Mouse (Mus musculus) intestine, postnatal 0 days (tissue): ENCODE data around the gene Mgat4e. TPM values are rescaled to one million over a fixed set of nuclear protein-coding genes. Genes with fewer than 3 reads are reported as not detected.
"Not testable (repeated sequence)": the region's sequence is repeated elsewhere in the genome, so short reads cannot be mapped to it uniquely, and the experiment has no call there.

Experiments used
- ATAC-seq: fragments of 200-750 bp; cut with Nextera tagmentation; 2 replicates; pipeline ENCODE4 v1.8.0; 2017; ENCODE audit warnings: mild to moderate bottlenecking, moderate TSS enrichment, moderate library complexity
- H3K27ac ChIP-seq: fragments of 300-500 bp; sonication (generic); 2 replicates; pipeline ENCODE4 v1.5.1; 2014; ENCODE audit warnings: mild to moderate bottlenecking, low read depth, low read length, moderate library complexity
- H3K27me3 ChIP-seq: fragments of 300-500 bp; sonication (generic); replicated peaks from 2 replicates; pipeline ENCODE4 v1.6.1; 2014; ENCODE audit warnings: low read length, mixed read lengths; ENCODE audit not compliant: control insufficient read depth, insufficient read depth
- H3K36me3 ChIP-seq: fragments of 300-500 bp; sonication (generic); 2 replicates; pipeline ENCODE4 v1.6.1; 2014; ENCODE audit warnings: mild to moderate bottlenecking, moderate library complexity; ENCODE audit not compliant: control insufficient read depth, insufficient read depth
- H3K4me1 ChIP-seq: fragments of 300-500 bp; sonication (generic); replicated peaks from 2 replicates; pipeline ENCODE4 v1.6.1; 2014; ENCODE audit warnings: antibody characterized with exemption, low read length, mixed read lengths; ENCODE audit not compliant: control insufficient read depth, insufficient read depth
- H3K4me2 ChIP-seq: fragments of 300-500 bp; sonication (generic); replicated peaks from 2 replicates; pipeline ENCODE4 v1.6.1; 2014; ENCODE audit warnings: low read depth, mild to moderate bottlenecking, moderate library complexity
- H3K4me3 ChIP-seq: fragments of 300-500 bp; sonication (generic); 2 replicates; pipeline ENCODE4 v1.5.1; 2014; ENCODE audit warnings: low read depth, low read length
- H3K9ac ChIP-seq: fragments of 300-500 bp; sonication (generic); 2 replicates; pipeline ENCODE4 v1.6.1; 2014; ENCODE audit warnings: mild to moderate bottlenecking, low read depth, low read length
- H3K9me3 ChIP-seq: fragments of 300-500 bp; sonication (generic); 2 replicates; pipeline ENCODE4 v1.6.1; 2016; ENCODE audit warnings: mixed run types; ENCODE audit not compliant: control insufficient read depth
- CTCF ChIP-seq: sonication (generic); IDR thresholded peaks from 2 replicates; pipeline ENCODE4 v1.5.1; 2016; ENCODE audit warnings: low read depth, mild to moderate bottlenecking, control low read depth, antibody characterized with exemption, moderate library complexity
- WGBS: fragments of 180-500 bp; shearing (Covaris S2); extraction: QIAGEN DNeasy Blood & Tissue Kit; methylation state at CpG from one replicate; pipeline ENCODE4 v1.1.7; 2014; 5-methylcytosine and 5-hydroxymethylcytosine counted together
- polyA plus RNA-seq: library from polyadenylated mRNA; unstranded; fragments of >200 nt; fragmentation: Nextera tagmentation; extraction: Ambion mirVana; gene quantifications from 2 replicates; pipeline ENCODE4 v1.2.1, GENCODE M21; 2015

The Mgat4e gene
- polyA plus RNA-seq, 1 experiment from 2014 or later, result not detected

DNA sequence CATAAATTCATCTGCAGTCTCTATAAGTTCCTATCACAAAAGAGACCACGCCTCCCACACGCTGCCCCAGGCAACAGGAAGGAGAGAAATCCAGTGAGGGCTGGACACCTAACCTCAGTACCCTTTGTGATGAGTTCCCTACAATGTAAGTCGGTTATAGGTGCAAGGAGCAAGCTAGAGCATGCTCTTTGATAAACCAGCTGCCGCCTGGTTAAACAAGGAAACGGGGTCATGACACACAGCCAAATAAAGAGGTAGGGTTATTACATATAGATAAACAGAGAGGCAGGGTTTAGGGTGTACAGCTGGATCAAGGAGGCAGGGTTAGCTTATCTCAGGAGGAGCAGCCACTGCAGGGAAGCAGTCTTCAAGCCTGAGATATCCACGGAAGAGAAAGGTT lies 22.7 kb downstream of the Mgat4e start:
- WGBS, result 20% methylated on average over 6 of the region's 6 CpGs
- no peak for TF ChIP-seq CTCF
- peak; percentile 91 for ATAC-seq
- H3K9ac ChIP-seq, result no peak overlapping the region
- no peak overlapping the region for H3K4me3 ChIP-seq
- H3K4me1 ChIP-seq, result no peaks in the 10 kb centered on the region; the same call in 1 of the 2 replicates
- no peak overlapping the region for H3K4me2 ChIP-seq
- H3K27ac ChIP-seq, result no peak overlapping the region
- H3K36me3 ChIP-seq, result no peaks in the 10 kb centered on the region
- no peaks in the 10 kb centered on the region for H3K27me3 ChIP-seq
- no peaks in the 10 kb centered on the region for H3K9me3 ChIP-seq

DNA sequence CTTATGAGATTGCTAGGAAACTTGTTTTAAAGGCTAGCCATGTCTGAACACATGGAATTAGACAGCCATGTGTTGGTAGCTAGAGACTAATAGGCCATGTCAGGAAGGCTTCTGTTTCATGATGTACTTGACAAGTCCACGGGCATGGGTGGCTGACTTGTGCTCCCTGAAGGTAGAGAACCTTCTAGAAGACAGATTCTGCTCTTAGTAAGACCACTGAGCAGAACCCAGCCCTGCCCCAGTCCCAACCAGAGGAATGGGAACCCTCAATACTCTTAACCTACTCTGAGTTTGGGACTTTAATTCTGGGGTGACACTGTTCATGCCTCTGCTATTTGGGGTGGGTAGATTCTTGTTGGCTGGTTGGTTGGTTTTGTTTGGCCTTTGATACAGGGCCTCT lies 24.5 kb downstream of the Mgat4e start:
- no peak for ATAC-seq
- no peak overlapping the region for H3K4me3 ChIP-seq
- no peak for TF ChIP-seq CTCF
- 88% methylated on average over 1 of the region's 1 CpGs for WGBS
- no peak overlapping the region for H3K27ac ChIP-seq
- H3K9me3 ChIP-seq, result no peaks in the 10 kb centered on the region
- no peak overlapping the region for H3K4me2 ChIP-seq
- H3K36me3 ChIP-seq, result no peaks in the 10 kb centered on the region
- peaks cover 5% of the 10 kb centered on the region; the same call in 1 of the 2 replicates for H3K4me1 ChIP-seq
- H3K27me3 ChIP-seq, result no peaks in the 10 kb centered on the region
- H3K9ac ChIP-seq, result no peak overlapping the region

DNA sequence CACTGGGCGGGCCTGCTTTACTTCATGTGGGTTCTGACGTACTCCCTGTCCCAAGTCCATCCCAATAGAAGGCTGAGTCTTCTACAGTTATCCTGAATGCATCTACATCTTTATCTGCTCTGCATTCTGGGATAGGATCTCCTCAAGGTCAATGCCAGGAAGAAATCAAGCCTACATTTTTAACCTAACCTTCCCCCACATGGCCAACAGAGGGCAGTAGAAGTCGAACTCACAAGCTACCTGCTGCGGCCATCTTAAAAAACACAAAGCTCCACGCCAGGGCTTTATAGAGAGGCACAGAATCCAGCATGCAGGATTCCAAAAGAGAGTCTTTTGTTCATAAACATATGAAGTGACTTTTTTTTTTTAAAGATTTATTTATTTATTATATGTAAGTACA lies 25.1 kb downstream of the Mgat4e start:
- Histone ChIP-seq H3K4me1 (peaks cover 5% of the 10 kb centered on the region; the same call in 1 of the 2 replicates), H3K4me2 (no peak overlapping the region), H3K36me3 (no peaks in the 10 kb centered on the region), H3K27ac (no peak overlapping the region), H3K4me3 (no peak overlapping the region), H3K9me3 (no peaks in the 10 kb centered on the region), H3K9ac (no peak overlapping the region), H3K27me3 (no peaks in the 10 kb centered on the region)
- ATAC-seq, result no peak
- WGBS, result 78% methylated on average over 5 of the region's 5 CpGs
- peak; percentile 59 for TF ChIP-seq CTCF

DNA sequence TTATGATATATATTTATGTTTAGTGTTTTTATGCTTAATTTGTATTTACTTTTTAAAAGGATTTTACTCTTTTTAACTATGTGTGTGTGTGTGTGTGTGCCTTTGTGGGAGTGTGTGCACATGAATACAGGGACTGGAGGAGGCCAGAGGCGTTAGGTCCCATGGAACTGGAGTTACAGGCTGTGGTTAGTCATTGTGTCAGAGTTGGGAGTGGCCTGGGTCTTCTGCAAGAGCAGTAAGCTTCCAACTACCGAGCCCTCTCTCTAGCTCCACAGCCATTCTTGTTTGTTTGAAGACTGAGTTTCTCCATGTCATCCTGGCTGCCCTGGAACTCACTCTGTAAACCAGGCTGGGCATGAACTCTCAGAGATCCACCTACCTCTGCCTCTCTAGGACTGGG lies 27.2 kb downstream of the Mgat4e start:
- Histone ChIP-seq H3K4me2 (no peak overlapping the region), H3K27me3 (no peaks in the 10 kb centered on the region), H3K9me3 (no peaks in the 10 kb centered on the region), H3K4me1 (peaks cover 5% of the 10 kb centered on the region; the same call in 1 of the 2 replicates), H3K36me3 (no peaks in the 10 kb centered on the region), H3K27ac (no peak overlapping the region), H3K9ac (no peak overlapping the region), H3K4me3 (no peak overlapping the region)
- WGBS, result 29% methylated on average over 2 of the region's 2 CpGs
- no peak for TF ChIP-seq CTCF
- no peak for ATAC-seq

DNA sequence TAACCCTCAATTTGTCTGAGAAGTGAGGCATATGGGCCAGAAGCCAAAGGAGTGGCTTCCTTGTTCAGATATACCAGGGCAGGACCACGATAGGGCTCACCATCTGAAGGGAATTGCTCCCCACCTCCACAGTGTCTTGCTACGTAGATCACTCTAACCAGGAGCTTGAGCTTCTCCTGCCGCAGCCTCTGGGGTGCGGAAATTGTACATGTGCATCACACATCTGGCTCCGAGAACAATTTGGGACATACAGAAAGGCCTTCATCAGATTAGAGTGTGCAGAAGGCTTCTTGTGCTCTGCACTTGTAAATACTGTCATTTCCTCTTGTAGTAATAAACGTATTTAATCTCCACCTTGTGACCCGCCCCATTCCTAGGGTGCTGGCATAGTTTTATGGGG lies 28.3 kb downstream of the Mgat4e start:
- no peak for TF ChIP-seq CTCF
- ATAC-seq, result peak; percentile 39; the same call in 1 of the 2 replicates
- Histone ChIP-seq H3K27me3 (no peaks in the 10 kb centered on the region), H3K36me3 (no peaks in the 10 kb centered on the region), H3K4me2 (no peak overlapping the region), H3K4me3 (no peak overlapping the region), H3K4me1 (peaks cover 5% of the 10 kb centered on the region; the same call in 1 of the 2 replicates), H3K9me3 (no peaks in the 10 kb centered on the region), H3K27ac (peak overlapping the region; percentile 50; the same call in 1 of the 2 replicates), H3K9ac (no peak overlapping the region)
- 52% methylated on average over 7 of the region's 7 CpGs for WGBS

DNA sequence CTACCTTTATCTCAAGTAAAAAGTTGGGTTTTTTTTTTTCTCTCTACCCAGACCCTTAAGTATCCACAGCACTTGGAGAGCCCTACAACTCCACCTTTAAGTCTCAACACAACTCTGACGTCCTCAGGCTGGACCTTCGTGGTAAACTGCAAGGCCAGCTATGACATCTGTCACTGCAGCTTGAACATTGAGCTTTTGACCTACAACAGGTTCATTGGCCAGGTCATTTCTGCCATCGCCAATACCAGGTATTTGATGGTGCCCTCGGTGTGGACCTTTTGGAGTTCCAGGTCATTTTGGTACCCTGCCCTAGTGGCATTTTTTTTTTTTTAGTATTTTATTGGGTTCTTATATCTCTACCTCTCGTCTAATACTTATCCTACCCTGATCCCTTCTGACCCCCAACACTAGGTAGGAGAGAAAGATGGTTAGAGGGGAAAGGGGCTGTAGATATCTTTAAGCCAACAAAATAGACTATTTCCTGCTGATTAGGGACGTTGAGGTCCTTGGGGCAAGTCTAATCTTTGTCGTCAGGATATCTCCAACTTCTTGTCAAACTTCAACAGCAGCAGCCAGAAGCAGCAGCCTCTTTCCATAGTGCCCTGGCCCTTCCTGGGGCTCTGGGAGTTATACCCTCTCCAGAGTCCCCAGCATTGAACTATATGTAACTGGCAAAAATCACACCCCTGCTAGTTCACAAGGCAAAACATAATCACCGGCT lies 29.3 kb downstream of the Mgat4e start:
- Histone ChIP-seq H3K27ac (no peak overlapping the region), H3K9ac (no peak overlapping the region), H3K27me3 (no peaks in the 10 kb centered on the region), H3K36me3 (no peaks in the 10 kb centered on the region), H3K9me3 (no peaks in the 10 kb centered on the region), H3K4me3 (no peak overlapping the region), H3K4me2 (no peak overlapping the region), H3K4me1 (peaks cover 5% of the 10 kb centered on the region; the same call in 1 of the 2 replicates)
- no peak for ATAC-seq
- 62% methylated on average over 8 of the region's 8 CpGs for WGBS
- no peak for TF ChIP-seq CTCF

DNA sequence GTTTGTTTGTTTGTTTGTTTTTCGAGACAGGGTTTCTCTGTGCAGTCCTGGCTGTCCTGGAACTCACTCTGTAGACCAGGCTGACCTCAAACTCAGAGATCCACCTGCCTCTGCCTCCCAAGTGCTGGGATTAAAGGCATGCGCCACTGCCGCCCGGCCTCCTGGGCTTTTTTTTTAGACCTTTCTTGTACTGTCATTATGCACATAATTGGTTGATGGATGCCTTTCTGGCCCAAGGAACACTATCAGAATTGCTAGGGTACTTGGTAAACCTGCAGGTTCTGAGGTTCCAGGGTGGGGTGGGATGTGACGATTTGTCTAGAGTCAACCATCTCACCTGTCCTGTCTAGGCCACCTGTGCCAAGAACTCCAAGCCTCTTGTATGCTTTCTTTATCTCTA lies 30.3 kb downstream of the Mgat4e start:
- H3K9ac ChIP-seq, H3K27me3 ChIP-seq, H3K4me3 ChIP-seq, H3K4me2 ChIP-seq, ATAC-seq, H3K9me3 ChIP-seq, H3K36me3 ChIP-seq, H3K4me1 ChIP-seq, H3K27ac ChIP-seq: not testable (repeated sequence)
- 88% methylated on average over 5 of the region's 5 CpGs for WGBS
